Mouse (Mus musculus): Measurements from ENCODE around the gene Svs3a. TPM values are rescaled to one million over a fixed set of nuclear protein-coding genes. Genes with fewer than 3 reads are reported as not detected.
"Not testable (repeated sequence)": the region's sequence is repeated elsewhere in the genome, so short reads cannot be mapped to it uniquely, and the experiment has no call there.

The Svs3a gene
- not detected in 2 replicates for polyA plus RNA-seq (2014; fragmentation: Nextera tagmentation; extraction: Ambion mirVana)

- H3K4me3 ChIP-seq (ENCODE audit: low read depth, low read length); H3K36me3 ChIP-seq (ENCODE audit: control insufficient read depth, insufficient read depth, low read length); H3K4me1 ChIP-seq (ENCODE audit: control insufficient read depth, insufficient read depth, low read length); H3K4me2 ChIP-seq (replicated peaks; ENCODE audit: low read depth, low read length); H3K27ac ChIP-seq (ENCODE audit: low read length); H3K9me3 ChIP-seq (ENCODE audit: control insufficient read depth, low read depth, low read length); H3K27me3 ChIP-seq (ENCODE audit: control insufficient read depth, insufficient read depth, low read length); H3K9ac ChIP-seq (replicated peaks; ENCODE audit: low read depth, low read length); ATAC-seq (ENCODE audit: insufficient number of reproducible peaks, insufficient read depth, low FRiP score, low read depth): not testable (repeated sequence)
- WGBS, result 65% methylated on average over 1 of the region's 1 CpGs
Measured at GRCm38 (mm10) chr2:164288968-164289367, at the start of gene Svs3a. Gene Svs3a, plus strand, starts transcription at chr2:164289268.

DNA sequence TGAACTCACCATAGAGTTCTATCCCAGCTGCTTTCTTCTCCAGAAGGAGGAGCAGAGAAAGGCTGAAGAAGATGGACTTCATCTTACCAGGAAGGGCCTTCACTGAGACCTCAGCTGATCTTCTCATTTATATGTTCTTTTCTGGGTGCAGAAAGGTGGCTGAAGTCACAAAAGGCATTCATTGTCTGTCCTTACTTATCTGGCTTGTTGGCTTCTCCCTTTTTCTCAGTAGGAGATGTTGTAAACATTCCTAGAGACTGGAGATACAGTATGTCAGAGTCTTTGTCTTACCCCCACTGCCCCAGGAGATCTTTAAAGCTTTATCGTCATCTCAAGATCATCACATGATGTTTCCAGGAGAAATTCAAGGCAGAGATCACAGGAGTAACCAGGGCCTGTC lies 32.5 kb upstream of the Svs3a start, which contains the start of gene Svs3b:
Gene Svs3b, minus strand, starts transcription at position 101 of the 400 bp plus-strand sequence.
- H3K4me2 ChIP-seq (replicated peaks; ENCODE audit: low read depth, low read length); H3K4me1 ChIP-seq (ENCODE audit: control insufficient read depth, insufficient read depth, low read length); H3K27ac ChIP-seq (ENCODE audit: low read length); H3K36me3 ChIP-seq (ENCODE audit: control insufficient read depth, insufficient read depth, low read length); ATAC-seq (ENCODE audit: insufficient number of reproducible peaks, insufficient read depth, low FRiP score, low read depth); H3K4me3 ChIP-seq (ENCODE audit: low read depth, low read length); H3K27me3 ChIP-seq (ENCODE audit: control insufficient read depth, insufficient read depth, low read length); H3K9me3 ChIP-seq (ENCODE audit: control insufficient read depth, low read depth, low read length); H3K9ac ChIP-seq (replicated peaks; ENCODE audit: low read depth, low read length): not testable (repeated sequence)
- 90% methylated on average over 1 of the region's 1 CpGs for WGBS

- H3K4me3 ChIP-seq (ENCODE audit: low read depth, low read length), result no peak within 1 kb of the TSS
- no peak within 1 kb of the TSS for H3K27ac ChIP-seq (ENCODE audit: low read length)
- H3K36me3 ChIP-seq (ENCODE audit: control insufficient read depth, insufficient read depth, low read length), result no peaks in the 10 kb centered on the region
- no peak within 1 kb of the TSS for H3K9ac ChIP-seq (replicated peaks; ENCODE audit: low read depth, low read length)
- H3K27me3 ChIP-seq (ENCODE audit: control insufficient read depth, insufficient read depth, low read length), result no peaks in the 10 kb centered on the region
- H3K4me1 ChIP-seq (ENCODE audit: control insufficient read depth, insufficient read depth, low read length), result no peaks in the 10 kb centered on the region
- 89% methylated on average over 4 of the region's 4 CpGs for WGBS
- H3K4me2 ChIP-seq (replicated peaks; ENCODE audit: low read depth, low read length), result no peak within 1 kb of the TSS
- H3K9me3 ChIP-seq (ENCODE audit: control insufficient read depth, low read depth, low read length), result no peaks in the 10 kb centered on the region
- no peak for ATAC-seq (ENCODE audit: insufficient number of reproducible peaks, insufficient read depth, low FRiP score, low read depth)
Measured at GRCm38 (mm10) chr2:164278359-164278758, 10.7 kb upstream of the Svs3a start, which contains the start of gene Svs4. Gene Svs4, minus strand, starts transcription at chr2:164278459.

- H3K9me3 ChIP-seq (ENCODE audit: control insufficient read depth, low read depth, low read length), result no peaks in the 10 kb centered on the region
- H3K27me3 ChIP-seq (ENCODE audit: control insufficient read depth, insufficient read depth, low read length), result no peaks in the 10 kb centered on the region
- H3K27ac ChIP-seq (ENCODE audit: low read length), result no peak overlapping the region
- H3K4me1 ChIP-seq (ENCODE audit: control insufficient read depth, insufficient read depth, low read length), result no peaks in the 10 kb centered on the region
- H3K9ac ChIP-seq (replicated peaks; ENCODE audit: low read depth, low read length), result no peak overlapping the region
- no peak for ATAC-seq (ENCODE audit: insufficient number of reproducible peaks, insufficient read depth, low FRiP score, low read depth)
- WGBS, result 77% methylated on average over 5 of the region's 5 CpGs
- H3K4me3 ChIP-seq (ENCODE audit: low read depth, low read length), result no peak overlapping the region
- no peaks in the 10 kb centered on the region for H3K36me3 ChIP-seq (ENCODE audit: control insufficient read depth, insufficient read depth, low read length)
- H3K4me2 ChIP-seq (replicated peaks; ENCODE audit: low read depth, low read length), result no peak overlapping the region
Measured at GRCm38 (mm10) chr2:164312599-164312998, 23.5 kb downstream of the Svs3a start.

- not testable (repeated sequence) for H3K36me3 ChIP-seq (ENCODE audit: control insufficient read depth, insufficient read depth, low read length); H3K4me2 ChIP-seq (replicated peaks; ENCODE audit: low read depth, low read length); H3K9me3 ChIP-seq (ENCODE audit: control insufficient read depth, low read depth, low read length); H3K9ac ChIP-seq (replicated peaks; ENCODE audit: low read depth, low read length); H3K27ac ChIP-seq (ENCODE audit: low read length); ATAC-seq (ENCODE audit: insufficient number of reproducible peaks, insufficient read depth, low FRiP score, low read depth); H3K27me3 ChIP-seq (ENCODE audit: control insufficient read depth, insufficient read depth, low read length); H3K4me3 ChIP-seq (ENCODE audit: low read depth, low read length); H3K4me1 ChIP-seq (ENCODE audit: control insufficient read depth, insufficient read depth, low read length)
Measured at GRCm38 (mm10) chr2:164315460-164315859, 26.4 kb downstream of the Svs3a start.

DNA sequence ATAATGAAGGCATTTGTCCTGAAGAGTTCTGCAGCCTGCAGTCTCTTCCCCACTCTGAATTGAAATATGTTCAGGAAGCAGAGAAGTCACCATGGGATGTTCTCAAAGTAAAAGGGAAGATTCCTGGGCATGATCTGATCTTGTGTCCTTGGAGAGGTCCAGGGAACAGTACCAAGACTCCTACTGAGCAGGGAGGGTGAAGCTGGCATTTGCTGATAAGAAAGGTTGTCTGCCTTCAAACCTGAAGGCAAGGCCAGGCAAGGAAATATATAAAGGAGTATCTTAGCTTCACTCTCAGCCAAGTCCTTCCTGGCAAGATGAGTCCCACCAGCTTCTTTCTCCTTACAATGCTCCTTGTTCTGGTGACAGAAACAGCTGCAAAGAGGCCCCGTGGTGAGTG lies 27.4 kb downstream of the Svs3a start, which contains the start of gene Svs6:
Gene Svs6, plus strand, starts transcription at position 301 of the 400 bp plus-strand sequence.
- H3K4me3 ChIP-seq (ENCODE audit: low read depth, low read length); H3K4me2 ChIP-seq (replicated peaks; ENCODE audit: low read depth, low read length); H3K9me3 ChIP-seq (ENCODE audit: control insufficient read depth, low read depth, low read length); H3K27ac ChIP-seq (ENCODE audit: low read length); H3K36me3 ChIP-seq (ENCODE audit: control insufficient read depth, insufficient read depth, low read length); H3K4me1 ChIP-seq (ENCODE audit: control insufficient read depth, insufficient read depth, low read length); ATAC-seq (ENCODE audit: insufficient number of reproducible peaks, insufficient read depth, low FRiP score, low read depth); H3K27me3 ChIP-seq (ENCODE audit: control insufficient read depth, insufficient read depth, low read length); H3K9ac ChIP-seq (replicated peaks; ENCODE audit: low read depth, low read length): not testable (repeated sequence)
- WGBS, result 84% methylated on average over 1 of the region's 1 CpGs

GRCm38 (mm10) chr2:164320983-164321382 lies 31.9 kb downstream of the Svs3a start:
- no peaks in the 10 kb centered on the region for H3K4me1 ChIP-seq (ENCODE audit: control insufficient read depth, insufficient read depth, low read length)
- H3K36me3 ChIP-seq (ENCODE audit: control insufficient read depth, insufficient read depth, low read length), result no peaks in the 10 kb centered on the region
- 77% methylated on average over 6 of the region's 6 CpGs for WGBS
- no peak overlapping the region for H3K4me2 ChIP-seq (replicated peaks; ENCODE audit: low read depth, low read length)
- ATAC-seq (ENCODE audit: insufficient number of reproducible peaks, insufficient read depth, low FRiP score, low read depth), result no peak
- no peaks in the 10 kb centered on the region for H3K9me3 ChIP-seq (ENCODE audit: control insufficient read depth, low read depth, low read length)
- no peaks in the 10 kb centered on the region for H3K27me3 ChIP-seq (ENCODE audit: control insufficient read depth, insufficient read depth, low read length)
- H3K9ac ChIP-seq (replicated peaks; ENCODE audit: low read depth, low read length), result no peak overlapping the region
- H3K27ac ChIP-seq (ENCODE audit: low read length), result no peak overlapping the region
- no peak overlapping the region for H3K4me3 ChIP-seq (ENCODE audit: low read depth, low read length)

DNA sequence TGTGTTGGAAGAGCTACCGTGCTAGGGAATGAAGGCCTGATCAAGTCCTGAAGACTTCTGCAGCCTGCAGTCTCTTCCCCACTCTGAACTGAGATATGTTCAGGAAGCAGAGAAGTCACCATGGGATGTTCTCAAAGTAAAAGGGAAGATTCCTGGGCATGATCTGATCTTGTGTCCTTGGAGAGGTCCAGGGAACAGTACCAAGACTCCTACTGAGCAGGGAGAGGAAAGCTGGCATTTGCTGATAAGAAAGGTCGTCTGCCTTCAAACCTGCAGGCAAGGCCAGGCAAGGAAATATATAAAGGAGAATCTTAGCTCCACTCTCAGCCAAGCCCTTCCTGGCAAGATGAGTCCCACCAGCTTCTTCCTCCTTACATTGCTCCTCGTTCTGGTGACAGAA lies 43.4 kb downstream of the Svs3a start, which contains the start of gene Svs5:
Gene Svs5, plus strand, starts transcription at position 301 of the 400 bp plus-strand sequence.
- not testable (repeated sequence) for H3K9me3 ChIP-seq (ENCODE audit: control insufficient read depth, low read depth, low read length); H3K4me2 ChIP-seq (replicated peaks; ENCODE audit: low read depth, low read length); ATAC-seq (ENCODE audit: insufficient number of reproducible peaks, insufficient read depth, low FRiP score, low read depth); H3K4me3 ChIP-seq (ENCODE audit: low read depth, low read length); H3K9ac ChIP-seq (replicated peaks; ENCODE audit: low read depth, low read length); H3K4me1 ChIP-seq (ENCODE audit: control insufficient read depth, insufficient read depth, low read length); H3K36me3 ChIP-seq (ENCODE audit: control insufficient read depth, insufficient read depth, low read length); H3K27ac ChIP-seq (ENCODE audit: low read length); H3K27me3 ChIP-seq (ENCODE audit: control insufficient read depth, insufficient read depth, low read length)
- WGBS, result 69% methylated on average over 3 of the region's 3 CpGs

Measured in stomach, embryonic 14.5 days (tissue).